In genomic region chr19:28382168-28382911, GRCm38 (mm10) we compare ENCODE assay signal across 9 mouse cellular contexts.
DNase-seq lines count a peak whose midpoint lies in the region; ATAC-seq and TF ChIP-seq lines count a peak whose summit lies in the region.
"Had no signal": no experiment of that assay in that cellular context is flagged by ENCODE, and none has a peak within 500 bp of the region (broad histone marks: within the 10 kb centered on the region; RNA-seq: fewer than 3 reads in every experiment).

No protein-coding gene starts in this region.

- no peak overlapping the region for H3K4me3 ChIP-seq in layer of hippocampus, adult 2 months
- H3K4me3 ChIP-seq in embryonic facial prominence, embryonic 15.5 days (replicated peaks), result no peak overlapping the region
- no peak overlapping the region for H3K4me3 ChIP-seq in neural tube, embryonic 12.5 days
- H3K4me3 ChIP-seq: megakaryocyte, embryonic 14.5 days had no signal

- H3K27me3 ChIP-seq in embryonic facial prominence, embryonic 15.5 days, result no peaks in the 10 kb centered on the region
- no peaks in the 10 kb centered on the region for H3K27me3 ChIP-seq in neural tube, embryonic 12.5 days (replicated peaks)
- H3K27me3 ChIP-seq: megakaryocyte, embryonic 14.5 days had no signal

- intact Hi-C loops in left cerebral cortex, postnatal 10 days (cut with DNase I), result no loop called here

- peak; percentile 47; the same call in 1 of the 2 replicates for ATAC-seq in embryonic facial prominence, embryonic 15.5 days (ENCODE audit: insufficient number of reproducible peaks, low FRiP score, low TSS enrichment, low read depth)
- ATAC-seq in neural tube, embryonic 12.5 days (ENCODE audit: low FRiP score, low read depth), result peak; percentile 82
- no peak for ATAC-seq in erythroid progenitor cell, adult 5-6 weeks (replicated peaks; ENCODE audit: low FRiP score, poor library complexity, severe bottlenecking)

- peak overlapping the region; percentile 83 for H3K27ac ChIP-seq in layer of hippocampus, adult 2 months
- peak overlapping the region; percentile 55; the same call in 1 of the 2 replicates for H3K27ac ChIP-seq in embryonic facial prominence, embryonic 15.5 days (replicated peaks)
- no peak overlapping the region for H3K27ac ChIP-seq in neural tube, embryonic 12.5 days

- no peak for DNase-seq in layer of hippocampus, adult 2 months (ENCODE audit: low spot score in 2 of 2)
- no peak for DNase-seq in layer of hippocampus, postnatal 25 days (ENCODE audit: extremely low spot score in 1 of 2, low spot score in 1 of 2)
- peak; percentile 34 to 39 for DNase-seq in left cerebral cortex, postnatal 10 days (ENCODE audit: extremely low spot score in 1 of 2, low spot score in 2 of 2)
- no peak for DNase-seq in gastrocnemius, adult 18-20 months (ENCODE audit: low spot score)
- no peak for DNase-seq in heart, adult 18-20 months

- no peaks in the 10 kb centered on the region for H3K9me3 ChIP-seq in embryonic facial prominence, embryonic 15.5 days (replicated peaks)
- no peaks in the 10 kb centered on the region for H3K9me3 ChIP-seq in neural tube, embryonic 12.5 days

- H3K4me1 ChIP-seq in embryonic facial prominence, embryonic 15.5 days, result peaks cover 22% of the 10 kb centered on the region
- H3K4me1 ChIP-seq in neural tube, embryonic 12.5 days, result 0 out of 2 replicates have a peak, but pooled peaks cover 7% of the 10 kb centered on the region
- H3K4me1 ChIP-seq: megakaryocyte, embryonic 14.5 days had no signal

- H3K9ac ChIP-seq in embryonic facial prominence, embryonic 15.5 days, result no peak overlapping the region
- no peak overlapping the region for H3K9ac ChIP-seq in neural tube, embryonic 12.5 days

- no peak overlapping the region for H3K4me2 ChIP-seq in embryonic facial prominence, embryonic 15.5 days (replicated peaks)
- no peak overlapping the region for H3K4me2 ChIP-seq in neural tube, embryonic 12.5 days (replicated peaks)

- no peaks in the 10 kb centered on the region for H3K36me3 ChIP-seq in embryonic facial prominence, embryonic 15.5 days
- H3K36me3 ChIP-seq in neural tube, embryonic 12.5 days, result no peaks in the 10 kb centered on the region

- TF ChIP-seq CTCF in layer of hippocampus, adult 2 months (conservative IDR thresholded peaks at IDR 0.05), result no peak

- 29% methylated on average over 10 of the region's 10 CpGs for WGBS in embryonic facial prominence, embryonic 15.5 days
- WGBS in neural tube, embryonic 12.5 days, result 38% methylated on average over 10 of the region's 10 CpGs

Comparison
In these comparisons a context has a peak if more than half of its experiments do, and no peak if none do; other contexts are left out.
1. DNase-seq: peak in left cerebral cortex, postnatal 10 days (2 of 2); none in layer of hippocampus, adult 2 months (0 of 2), layer of hippocampus, postnatal 25 days (0 of 2), gastrocnemius, adult 18-20 months (single experiment) and heart, adult 18-20 months (0 of 2).